ENCODE assay signal across 9 mouse cellular contexts in genomic region chr16:21294677-21295411, GRCm38 (mm10).
A peak's percentile ranks its signal among the peaks of the same experiment; 100 is the strongest.
DNase-seq lines count a peak whose midpoint lies in the region; ATAC-seq and TF ChIP-seq lines count a peak whose summit lies in the region.
"Had no signal": no experiment of that assay in that cellular context is flagged by ENCODE, and none has a peak within 500 bp of the region (broad histone marks: within the 10 kb centered on the region; RNA-seq: fewer than 3 reads in every experiment).

No protein-coding gene starts in this region.

- no peaks in the 10 kb centered on the region for H3K27me3 ChIP-seq in liver, postnatal 0 days (ENCODE audit: insufficient read depth, low read length)
- H3K27me3 ChIP-seq in liver, embryonic 12.5 days (replicated peaks) = peaks cover 30% of the 10 kb centered on the region; the same call in 1 of the 2 replicates
- H3K27me3 ChIP-seq in hindbrain, embryonic 16.5 days (replicated peaks; ENCODE audit: control insufficient read depth, insufficient read depth, low read length) = no peaks in the 10 kb centered on the region
- H3K27me3 ChIP-seq: hindbrain, embryonic 15.5 days had no signal

- no peak overlapping the region for H3K4me3 ChIP-seq in liver, postnatal 0 days (ENCODE audit: low read depth, low read length)
- no peak overlapping the region for H3K4me3 ChIP-seq in liver, embryonic 12.5 days
- H3K4me3 ChIP-seq in gastrocnemius, adult 2 months = no peak overlapping the region
- H3K4me3 ChIP-seq in hindbrain, embryonic 16.5 days (ENCODE audit: low read length) = no peak overlapping the region
- H3K4me3 ChIP-seq: hindbrain, embryonic 15.5 days had no signal

- no peak overlapping the region for H3K27ac ChIP-seq in liver, postnatal 0 days (ENCODE audit: low read depth)
- H3K27ac ChIP-seq in liver, embryonic 12.5 days = no peak overlapping the region
- H3K27ac ChIP-seq in gastrocnemius, adult 2 months = peak overlapping the region; percentile 59
- no peak overlapping the region for H3K27ac ChIP-seq in hindbrain, embryonic 16.5 days (ENCODE audit: low read depth, low read length)
- H3K27ac ChIP-seq: hindbrain, embryonic 15.5 days had no signal

- TF ChIP-seq EP300 in liver, postnatal 0 days (IDR thresholded peaks at IDR 0.05; ENCODE audit: low read depth) = no peak

- no peaks in the 10 kb centered on the region for H3K4me1 ChIP-seq in liver, postnatal 0 days (ENCODE audit: insufficient read depth)
- H3K4me1 ChIP-seq in liver, embryonic 12.5 days = peaks cover 11% of the 10 kb centered on the region; the same call in 1 of the 2 replicates
- no peaks in the 10 kb centered on the region for H3K4me1 ChIP-seq in hindbrain, embryonic 16.5 days (ENCODE audit: control insufficient read depth, insufficient read depth, low read depth, low read length)

- intact Hi-C loops in gastrocnemius, adult 2 months (cut with DNase I) = loop anchor here (5.0 kb wide), 1 partner anchor 88 kb away; no protein-coding TSS in a partner anchor
- intact Hi-C loops in left cerebral cortex, postnatal 36 days (cut with DNase I) = no loop called here

- no peaks in the 10 kb centered on the region for H3K36me3 ChIP-seq in liver, postnatal 0 days (replicated peaks; ENCODE audit: insufficient read depth, low read length)
- no peaks in the 10 kb centered on the region for H3K36me3 ChIP-seq in liver, embryonic 12.5 days
- no peaks in the 10 kb centered on the region for H3K36me3 ChIP-seq in hindbrain, embryonic 16.5 days (ENCODE audit: control insufficient read depth, insufficient read depth, low read length)
- H3K36me3 ChIP-seq: hindbrain, embryonic 15.5 days had no signal

- 41% methylated on average over 9 of the region's 9 CpGs for WGBS in liver, postnatal 0 days (ENCODE audit: insufficient replicate concordance)
- WGBS in liver, embryonic 12.5 days (ENCODE audit: insufficient replicate concordance) = 32% methylated on average over 9 of the region's 9 CpGs
- WGBS in hindbrain, embryonic 16.5 days = 34% methylated on average over 9 of the region's 9 CpGs

- no peak for TF ChIP-seq CTCF in liver, postnatal 0 days (IDR thresholded peaks at IDR 0.05; ENCODE audit: low read depth)
- no peak; the same call in 1 of the 2 replicates for TF ChIP-seq CTCF in gastrocnemius, adult 2 months (IDR thresholded peaks at IDR 0.05)

- no peak for ATAC-seq in liver, postnatal 0 days
- ATAC-seq in liver, embryonic 12.5 days = no peak
- peak; percentile 22; the same call in 1 of the 2 replicates for ATAC-seq in hindbrain, embryonic 16.5 days

- no peaks in the 10 kb centered on the region for H3K9me3 ChIP-seq in liver, postnatal 0 days (ENCODE audit: low read length)
- H3K9me3 ChIP-seq in liver, embryonic 12.5 days (replicated peaks) = no peaks in the 10 kb centered on the region
- no peaks in the 10 kb centered on the region for H3K9me3 ChIP-seq in hindbrain, embryonic 16.5 days (ENCODE audit: control insufficient read depth, low read length)
- H3K9me3 ChIP-seq: hindbrain, embryonic 15.5 days had no signal

- no peak overlapping the region for H3K9ac ChIP-seq in liver, postnatal 0 days (replicated peaks)
- no peak overlapping the region for H3K9ac ChIP-seq in liver, embryonic 12.5 days
- H3K9ac ChIP-seq in hindbrain, embryonic 16.5 days (ENCODE audit: low read depth, low read length) = no peak overlapping the region
- H3K9ac ChIP-seq: hindbrain, embryonic 15.5 days had no signal

- H3K4me2 ChIP-seq in liver, postnatal 0 days (ENCODE audit: low read depth, low read length) = no peak overlapping the region
- H3K4me2 ChIP-seq in liver, embryonic 12.5 days = no peak overlapping the region
- no peak overlapping the region for H3K4me2 ChIP-seq in hindbrain, embryonic 16.5 days (ENCODE audit: low read length)
- H3K4me2 ChIP-seq: hindbrain, embryonic 15.5 days had no signal

- DNase-seq in liver, postnatal 0 days = peak; percentile 29
- peak; percentile 80 for DNase-seq in gastrocnemius, adult 2 months
- DNase-seq in lung, postnatal 25 days (ENCODE audit: low spot score) = peak; percentile 76
- no peak for DNase-seq in left cerebral cortex, postnatal 36 days (ENCODE audit: low spot score in 2 of 2)
- no peak for DNase-seq in left cerebral cortex, adult 11 months (ENCODE audit: low spot score)
- DNase-seq in ovary, postnatal 10 days (ENCODE audit: low spot score) = no peak

Comparison
In these comparisons a context has a peak if more than half of its experiments do, and no peak if none do; other contexts are left out.
1. DNase-seq: peak in liver, postnatal 0 days (single experiment), gastrocnemius, adult 2 months (single experiment) and lung, postnatal 25 days (single experiment); none in left cerebral cortex, postnatal 36 days (0 of 2), left cerebral cortex, adult 11 months (single experiment) and ovary, postnatal 10 days (single experiment).